Mouse (Mus musculus) thymus, adult 2 months (tissue): ENCODE data around the gene Slc22a12.

Experiments used
- CTCF ChIP-seq: fragments of 200-500 bp; IDR thresholded peaks from 2 replicates; pipeline ENCODE4 v1.5.1; 2012; ENCODE audit warnings: mild to moderate bottlenecking, control low read depth, low read length, moderate library complexity, borderline replicate concordance; ENCODE audit not compliant: control insufficient read depth, poor library complexity, insufficient read depth; ENCODE audit errors: extremely low read depth
- POLR2A ChIP-seq: fragments of 200-500 bp; IDR thresholded peaks from 2 replicates; pipeline ENCODE4 v1.6.1; 2012; ENCODE audit warnings: mild to moderate bottlenecking, low read length, control low read depth, moderate library complexity; ENCODE audit not compliant: control insufficient read depth, poor library complexity, insufficient read depth; ENCODE audit errors: extremely low read depth

DNA sequence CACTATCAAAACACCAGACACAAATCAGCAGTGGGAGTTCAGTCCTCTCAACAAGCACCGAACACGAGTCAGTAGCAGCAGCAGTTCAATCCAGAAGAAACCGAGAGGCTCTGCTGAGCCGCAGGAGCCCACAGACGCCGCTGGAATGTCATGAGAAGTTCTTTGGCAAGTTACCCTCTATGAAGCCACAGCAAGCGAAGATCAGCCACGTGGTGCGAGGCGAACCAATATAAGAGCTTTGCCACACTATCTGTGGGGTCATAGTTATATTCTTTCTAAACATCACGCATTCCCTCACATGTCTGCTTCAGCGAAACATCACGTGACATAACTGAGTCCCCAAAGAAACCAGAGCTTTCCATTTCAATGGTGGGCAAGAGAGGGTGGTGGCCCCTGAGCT lies 1.9 kb upstream of the Slc22a12 start:
- no peak for TF ChIP-seq CTCF
- TF ChIP-seq POLR2A, result no peak
